Mouse (Mus musculus): ENCODE measurements around the gene Ccl25. TPM values are rescaled to one million over a fixed set of nuclear protein-coding genes. Genes with fewer than 3 reads are reported as not detected.

The Ccl25 gene
- polyA plus RNA-seq, 1 experiment from 2014 or later = 15.7 TPM

GRCm38 (mm10) chr8:4318796-4319572 lies 6.0 kb upstream of the Ccl25 start:
- Histone ChIP-seq H3K27ac (no peak overlapping the region), H3K4me1 (replicated peaks) (peaks cover 47% of the 10 kb centered on the region), H3K9ac (no peak overlapping the region), H3K36me3 (peaks cover 5% of the 10 kb centered on the region), H3K4me3 (no peak overlapping the region), H3K9me3 (replicated peaks) (no peaks in the 10 kb centered on the region), H3K27me3 (no peaks in the 10 kb centered on the region), H3K4me2 (no peak overlapping the region)
- whole genome bisulfite sequencing = 72% methylated on average over 2 of the region's 2 CpGs
- ATAC-seq (replicated peaks; ENCODE audit: insufficient number of reproducible peaks, insufficient read depth, low FRiP score, low read depth) = no peak

- Histone ChIP-seq H3K27me3 (no peaks in the 10 kb centered on the region), H3K4me3 (no peak overlapping the region), H3K27ac (no peak overlapping the region), H3K4me1 (replicated peaks) (peaks cover 42% of the 10 kb centered on the region), H3K9ac (no peak overlapping the region), H3K36me3 (peaks cover 5% of the 10 kb centered on the region), H3K9me3 (replicated peaks) (no peaks in the 10 kb centered on the region), H3K4me2 (no peak overlapping the region)
- 96% methylated on average over 11 of the region's 11 CpGs for WGBS
- no peak for ATAC-seq (replicated peaks; ENCODE audit: insufficient number of reproducible peaks, insufficient read depth, low FRiP score, low read depth)
These were observed 5.5 kb upstream of the Ccl25 start for GRCm38 (mm10) chr8:4319573-4319872.

- Histone ChIP-seq H3K27ac (0 out of 2 replicates have a peak overlapping the region, but pooled peaks have one; percentile 28), H3K27me3 (no peaks in the 10 kb centered on the region), H3K9me3 (replicated peaks) (no peaks in the 10 kb centered on the region), H3K4me3 (no peak overlapping the region), H3K9ac (no peak overlapping the region), H3K36me3 (peaks cover 5% of the 10 kb centered on the region), H3K4me2 (no peak overlapping the region), H3K4me1 (replicated peaks) (peaks cover 42% of the 10 kb centered on the region)
- no peak for ATAC-seq (replicated peaks; ENCODE audit: insufficient number of reproducible peaks, insufficient read depth, low FRiP score, low read depth)
- WGBS = 96% methylated on average over 1 of the region's 1 CpGs
These were observed 4.6 kb upstream of the Ccl25 start for GRCm38 (mm10) chr8:4320404-4320803.

GRCm38 (mm10) chr8:4321031-4321430 lies 4.0 kb upstream of the Ccl25 start:
- H3K4me2 ChIP-seq = no peak overlapping the region
- H3K9me3 ChIP-seq (replicated peaks) = no peaks in the 10 kb centered on the region
- H3K4me3 ChIP-seq = no peak overlapping the region
- peak overlapping the region; percentile 28; the same call in 1 of the 2 replicates for H3K27ac ChIP-seq
- H3K36me3 ChIP-seq = peaks cover 5% of the 10 kb centered on the region
- WGBS = 40% methylated on average over 2 of the region's 2 CpGs
- no peaks in the 10 kb centered on the region for H3K27me3 ChIP-seq
- H3K4me1 ChIP-seq (replicated peaks) = peaks cover 48% of the 10 kb centered on the region
- no peak for ATAC-seq (replicated peaks; ENCODE audit: insufficient number of reproducible peaks, insufficient read depth, low FRiP score, low read depth)
- no peak overlapping the region for H3K9ac ChIP-seq

GRCm38 (mm10) chr8:4322470-4322869 lies 2.5 kb upstream of the Ccl25 start:
- no peaks in the 10 kb centered on the region for H3K27me3 ChIP-seq
- H3K4me2 ChIP-seq = peak overlapping the region; percentile 78; the same call in 1 of the 2 replicates
- 33% methylated on average over 2 of the region's 2 CpGs for WGBS
- no peaks in the 10 kb centered on the region for H3K9me3 ChIP-seq (replicated peaks)
- H3K4me1 ChIP-seq (replicated peaks) = peaks cover 52% of the 10 kb centered on the region
- H3K9ac ChIP-seq = no peak overlapping the region
- peaks cover 9% of the 10 kb centered on the region for H3K36me3 ChIP-seq
- no peak for ATAC-seq (replicated peaks; ENCODE audit: insufficient number of reproducible peaks, insufficient read depth, low FRiP score, low read depth)
- H3K4me3 ChIP-seq = 0 out of 2 replicates have a peak overlapping the region, but pooled peaks have one; percentile 96
- H3K27ac ChIP-seq = no peak overlapping the region

GRCm38 (mm10) chr8:4323917-4324316 lies 1.1 kb upstream of the Ccl25 start:
- no peak for ATAC-seq (replicated peaks; ENCODE audit: insufficient number of reproducible peaks, insufficient read depth, low FRiP score, low read depth)
- Histone ChIP-seq H3K36me3 (peaks cover 23% of the 10 kb centered on the region), H3K4me3 (peak overlapping the region; percentile 96), H3K4me2 (peak overlapping the region; percentile 78), H3K9me3 (replicated peaks) (no peaks in the 10 kb centered on the region), H3K9ac (peak overlapping the region; percentile 98), H3K27ac (no peak overlapping the region), H3K4me1 (replicated peaks) (peaks cover 52% of the 10 kb centered on the region), H3K27me3 (no peaks in the 10 kb centered on the region)
- WGBS = under 1% methylated on average over 6 of the region's 6 CpGs

GRCm38 (mm10) chr8:4324525-4324924 lies 485 bp upstream of the Ccl25 start:
- H3K27ac ChIP-seq = peak overlapping the region; percentile 89
- no peaks in the 10 kb centered on the region for H3K27me3 ChIP-seq
- H3K9me3 ChIP-seq (replicated peaks) = no peaks in the 10 kb centered on the region
- peak overlapping the region; percentile 96 for H3K4me3 ChIP-seq
- H3K4me2 ChIP-seq = peak overlapping the region; percentile 78
- H3K9ac ChIP-seq = peak overlapping the region; percentile 98
- ATAC-seq (replicated peaks; ENCODE audit: insufficient number of reproducible peaks, insufficient read depth, low FRiP score, low read depth) = peak; percentile 66
- H3K36me3 ChIP-seq = peaks cover 29% of the 10 kb centered on the region
- peaks cover 50% of the 10 kb centered on the region for H3K4me1 ChIP-seq (replicated peaks)
- WGBS = under 1% methylated on average over 42 of the region's 42 CpGs

GRCm38 (mm10) chr8:4325751-4326036 lies 684 bp downstream of the Ccl25 start:
- peak overlapping the region; percentile 96 for H3K4me3 ChIP-seq
- H3K9ac ChIP-seq = peak overlapping the region; percentile 67
- peak overlapping the region; percentile 72 for H3K4me2 ChIP-seq
- peak overlapping the region; percentile 83 for H3K27ac ChIP-seq
- no peaks in the 10 kb centered on the region for H3K27me3 ChIP-seq
- peaks cover 29% of the 10 kb centered on the region for H3K36me3 ChIP-seq
- peaks cover 42% of the 10 kb centered on the region for H3K4me1 ChIP-seq (replicated peaks)
- no peaks in the 10 kb centered on the region for H3K9me3 ChIP-seq (replicated peaks)
- 34% methylated on average over 7 of the region's 7 CpGs for WGBS
- no peak for ATAC-seq (replicated peaks; ENCODE audit: insufficient number of reproducible peaks, insufficient read depth, low FRiP score, low read depth)

GRCm38 (mm10) chr8:4329000-4329399 lies 4.0 kb downstream of the Ccl25 start:
- Histone ChIP-seq H3K9me3 (replicated peaks) (no peaks in the 10 kb centered on the region), H3K9ac (no peak overlapping the region), H3K36me3 (peaks cover 50% of the 10 kb centered on the region), H3K4me2 (no peak overlapping the region), H3K27ac (no peak overlapping the region), H3K4me3 (no peak overlapping the region), H3K27me3 (no peaks in the 10 kb centered on the region), H3K4me1 (replicated peaks) (peaks cover 11% of the 10 kb centered on the region)
- ATAC-seq (replicated peaks; ENCODE audit: insufficient number of reproducible peaks, insufficient read depth, low FRiP score, low read depth) = no peak
- 81% methylated on average over 5 of the region's 5 CpGs for WGBS

GRCm38 (mm10) chr8:4333966-4334365 lies 9.0 kb downstream of the Ccl25 start:
- H3K9me3 ChIP-seq (replicated peaks) = no peaks in the 10 kb centered on the region
- no peak overlapping the region for H3K27ac ChIP-seq
- H3K9ac ChIP-seq = no peak overlapping the region
- peaks cover 58% of the 10 kb centered on the region for H3K36me3 ChIP-seq
- no peak overlapping the region for H3K4me3 ChIP-seq
- no peaks in the 10 kb centered on the region for H3K4me1 ChIP-seq (replicated peaks)
- no peak for ATAC-seq (replicated peaks; ENCODE audit: insufficient number of reproducible peaks, insufficient read depth, low FRiP score, low read depth)
- H3K4me2 ChIP-seq = no peak overlapping the region
- WGBS = 96% methylated on average over 1 of the region's 1 CpGs
- no peaks in the 10 kb centered on the region for H3K27me3 ChIP-seq

- H3K4me1 ChIP-seq (replicated peaks) = no peaks in the 10 kb centered on the region
- H3K4me3 ChIP-seq = no peak overlapping the region
- no peak overlapping the region for H3K9ac ChIP-seq
- H3K27ac ChIP-seq = no peak overlapping the region
- no peak for ATAC-seq (replicated peaks; ENCODE audit: insufficient number of reproducible peaks, insufficient read depth, low FRiP score, low read depth)
- H3K9me3 ChIP-seq (replicated peaks) = no peaks in the 10 kb centered on the region
- H3K36me3 ChIP-seq = peaks cover 53% of the 10 kb centered on the region
- H3K4me2 ChIP-seq = no peak overlapping the region
- no peaks in the 10 kb centered on the region for H3K27me3 ChIP-seq
- whole genome bisulfite sequencing = 71% methylated on average over 2 of the region's 2 CpGs
These were observed 10.7 kb downstream of the Ccl25 start for GRCm38 (mm10) chr8:4335678-4336077.

- Histone ChIP-seq H3K27me3 (no peaks in the 10 kb centered on the region), H3K9me3 (replicated peaks) (no peaks in the 10 kb centered on the region), H3K27ac (no peak overlapping the region), H3K4me1 (replicated peaks) (no peaks in the 10 kb centered on the region), H3K9ac (no peak overlapping the region), H3K4me3 (no peak overlapping the region), H3K4me2 (no peak overlapping the region), H3K36me3 (peaks cover 17% of the 10 kb centered on the region)
- 87% methylated on average over 3 of the region's 3 CpGs for WGBS
- ATAC-seq (replicated peaks; ENCODE audit: insufficient number of reproducible peaks, insufficient read depth, low FRiP score, low read depth) = no peak
These were observed 15.2 kb downstream of the Ccl25 start for GRCm38 (mm10) chr8:4340207-4340606.
